Mouse (Mus musculus): ENCODE measurements around the gene Fam193a.

The Fam193a gene

DNA sequence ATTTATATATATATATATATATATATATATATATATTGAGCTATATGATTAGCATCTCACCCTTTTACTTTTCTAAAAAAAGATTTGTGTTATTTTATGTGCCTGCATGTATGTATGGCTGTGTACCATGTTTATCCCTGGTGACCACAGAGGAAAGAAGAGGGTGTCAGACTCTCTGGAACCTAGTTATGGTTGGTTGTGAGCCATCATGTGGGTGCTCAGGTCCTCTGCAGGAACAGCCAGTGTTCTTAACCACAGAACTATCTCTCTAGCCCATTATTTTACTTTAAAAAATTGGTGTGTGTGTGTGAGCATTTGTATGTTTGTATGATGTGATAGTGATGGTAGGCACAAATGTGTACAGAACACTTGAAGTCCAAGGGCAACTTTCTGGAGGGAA lies 9.1 kb downstream of the Fam193a start:
- ATAC-seq (ENCODE audit: insufficient number of reproducible peaks, low FRiP score, low TSS enrichment) = no peak

- ATAC-seq (ENCODE audit: insufficient number of reproducible peaks, low FRiP score, low TSS enrichment) = no peak
Measured at GRCm38 (mm10) chr5:34381700-34382099, 12.0 kb downstream of the Fam193a start.

GRCm38 (mm10) chr5:34385616-34386015 lies 15.9 kb downstream of the Fam193a start:
- ATAC-seq (ENCODE audit: insufficient number of reproducible peaks, low FRiP score, low TSS enrichment) = no peak

DNA sequence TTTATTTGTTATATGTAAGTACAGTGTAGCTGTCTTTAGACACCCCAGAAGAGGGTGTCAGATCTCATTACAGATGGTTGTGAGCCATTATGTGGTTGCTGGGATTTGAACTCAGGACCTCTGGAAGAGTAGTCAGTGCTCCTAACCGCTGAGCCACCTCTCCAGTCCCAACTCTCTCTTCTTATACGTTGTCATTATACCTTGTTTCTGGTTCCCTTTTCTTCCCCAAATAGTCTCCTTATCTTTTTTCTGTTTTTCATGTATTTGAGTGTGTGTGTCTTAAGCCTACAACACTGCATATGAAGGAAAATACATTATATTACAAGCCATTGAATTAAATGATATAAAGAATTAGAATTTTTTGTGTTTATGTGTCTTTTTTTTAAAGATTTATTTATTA lies 17.0 kb downstream of the Fam193a start:
- no peak for ATAC-seq (ENCODE audit: insufficient number of reproducible peaks, low FRiP score, low TSS enrichment)

DNA sequence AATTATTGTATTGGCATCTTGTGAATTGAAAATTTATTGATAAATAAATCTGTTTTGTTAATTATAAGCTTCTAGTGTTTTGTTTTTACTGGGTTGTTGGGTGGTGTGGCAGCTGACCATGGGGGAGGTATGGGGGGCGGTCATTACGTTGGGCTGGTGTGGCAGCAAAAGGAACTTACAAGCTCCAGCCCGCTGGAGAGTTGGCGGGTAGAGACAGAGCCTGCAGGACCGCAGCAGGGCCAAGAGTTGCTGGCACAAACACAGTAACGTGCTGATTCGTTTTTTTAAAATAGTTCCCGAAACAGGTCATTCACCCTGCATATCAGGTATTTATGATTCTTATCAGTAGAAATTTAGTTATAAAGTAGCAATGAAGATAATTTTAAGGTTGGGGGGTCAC lies 23.5 kb downstream of the Fam193a start:
- no peak for ATAC-seq (ENCODE audit: insufficient number of reproducible peaks, low FRiP score, low TSS enrichment)

GRCm38 (mm10) chr5:34395347-34395746 lies 25.6 kb downstream of the Fam193a start:
- ATAC-seq (ENCODE audit: insufficient number of reproducible peaks, low FRiP score, low TSS enrichment) = no peak

GRCm38 (mm10) chr5:34395850-34396540 lies 26.3 kb downstream of the Fam193a start:
- ATAC-seq (ENCODE audit: insufficient number of reproducible peaks, low FRiP score, low TSS enrichment) = no peak

GRCm38 (mm10) chr5:34397866-34398265 lies 28.1 kb downstream of the Fam193a start:
- no peak for ATAC-seq (ENCODE audit: insufficient number of reproducible peaks, low FRiP score, low TSS enrichment)

- 0 out of 2 replicates have a peak, but pooled peaks have one; percentile 31 for ATAC-seq (ENCODE audit: insufficient number of reproducible peaks, low FRiP score, low TSS enrichment)
Measured at GRCm38 (mm10) chr5:34398326-34398725, 28.6 kb downstream of the Fam193a start.

DNA sequence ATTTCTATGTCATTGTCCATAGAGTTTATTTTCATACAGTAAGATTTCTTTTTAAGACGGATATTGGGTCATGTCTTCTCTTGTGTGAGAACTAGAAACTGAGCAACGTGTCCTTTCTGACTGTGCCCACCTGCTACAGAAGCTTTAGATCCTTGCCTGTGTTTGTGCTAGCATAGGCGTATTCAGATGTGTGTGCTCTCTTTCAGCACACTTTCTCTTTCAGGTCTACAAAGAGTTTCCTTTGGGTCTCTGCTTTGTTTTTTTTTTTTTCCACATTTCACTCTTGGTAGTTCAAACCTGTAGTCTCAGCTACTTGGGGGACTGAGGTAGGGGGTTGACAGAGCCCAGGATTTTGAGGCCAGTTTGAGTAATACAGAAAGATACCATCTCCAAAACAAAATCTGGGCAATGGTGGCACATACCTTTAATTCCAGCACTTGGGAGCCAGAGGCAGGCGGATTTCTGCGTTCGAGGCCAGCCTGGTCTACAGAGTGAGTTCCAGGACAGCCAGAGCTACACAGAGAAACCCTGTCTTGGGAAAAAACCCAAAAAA lies 37.7 kb downstream of the Fam193a start:
- no peak for ATAC-seq (ENCODE audit: insufficient number of reproducible peaks, low FRiP score, low TSS enrichment)

DNA sequence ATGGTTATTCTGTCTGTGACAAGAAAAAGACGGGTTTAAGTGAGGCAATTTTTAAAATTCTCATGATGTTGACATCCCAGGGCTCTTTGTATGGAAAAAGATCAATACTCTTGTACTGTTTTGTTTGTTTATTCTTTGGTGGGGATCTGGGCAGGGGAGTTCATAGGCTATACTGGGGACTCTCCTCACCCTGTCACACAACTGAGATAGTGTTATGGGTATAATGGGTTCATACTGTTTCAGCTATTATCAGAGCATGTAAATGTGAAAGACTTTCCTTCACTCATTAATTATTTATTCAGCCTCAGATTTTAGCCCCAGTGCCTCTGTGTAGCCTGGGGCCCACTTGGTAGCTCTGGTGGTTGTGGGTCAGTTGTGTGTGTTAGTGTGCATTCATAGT lies 39.3 kb downstream of the Fam193a start:
- ATAC-seq (ENCODE audit: insufficient number of reproducible peaks, low FRiP score, low TSS enrichment) = no peak

- ATAC-seq (ENCODE audit: insufficient number of reproducible peaks, low FRiP score, low TSS enrichment) = no peak
Measured at GRCm38 (mm10) chr5:34410819-34411218, 41.1 kb downstream of the Fam193a start.

DNA sequence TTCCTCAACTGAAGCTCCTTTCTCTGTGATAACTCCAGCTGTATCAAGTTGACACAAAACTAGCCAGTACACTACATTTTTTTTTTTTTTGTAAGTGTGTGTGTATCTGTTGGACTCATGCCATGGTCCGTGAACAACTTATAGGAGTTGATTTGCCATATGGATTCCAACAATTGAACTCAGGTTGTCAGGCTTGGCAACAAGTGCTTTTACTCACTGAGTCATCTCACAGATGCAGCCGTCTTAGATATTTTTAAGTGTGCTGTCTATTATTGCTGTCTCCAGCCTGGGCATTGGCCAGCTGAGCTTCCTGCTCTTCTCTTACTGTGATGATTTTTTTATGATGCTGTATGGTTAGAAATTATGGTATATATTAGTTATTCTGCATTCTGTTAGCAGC lies 44.2 kb downstream of the Fam193a start:
- no peak for ATAC-seq (ENCODE audit: insufficient number of reproducible peaks, low FRiP score, low TSS enrichment)

- ATAC-seq (ENCODE audit: insufficient number of reproducible peaks, low FRiP score, low TSS enrichment) = no peak
Measured at GRCm38 (mm10) chr5:34417251-34418008, 47.7 kb downstream of the Fam193a start.

DNA sequence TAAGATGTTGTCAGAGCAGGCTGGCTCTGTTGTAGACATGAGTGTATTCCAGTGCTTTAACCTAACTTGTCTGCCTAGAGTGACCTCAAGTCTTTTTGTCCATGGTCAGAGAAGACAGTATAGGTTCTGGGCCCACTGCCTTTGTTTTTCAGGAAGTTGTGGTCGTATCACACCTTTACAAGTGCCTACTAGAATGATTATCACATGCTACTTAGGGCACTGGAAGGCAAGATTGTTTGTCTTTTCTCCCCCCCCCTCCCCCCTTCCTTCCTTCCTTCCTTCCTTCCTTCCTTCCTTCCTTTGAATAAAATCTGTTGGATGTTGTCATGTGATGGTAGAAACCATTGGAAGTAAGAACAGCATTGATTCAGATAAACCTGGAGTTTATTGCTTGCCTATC lies 49.5 kb downstream of the Fam193a start:
- no peak for ATAC-seq (ENCODE audit: insufficient number of reproducible peaks, low FRiP score, low TSS enrichment)

DNA sequence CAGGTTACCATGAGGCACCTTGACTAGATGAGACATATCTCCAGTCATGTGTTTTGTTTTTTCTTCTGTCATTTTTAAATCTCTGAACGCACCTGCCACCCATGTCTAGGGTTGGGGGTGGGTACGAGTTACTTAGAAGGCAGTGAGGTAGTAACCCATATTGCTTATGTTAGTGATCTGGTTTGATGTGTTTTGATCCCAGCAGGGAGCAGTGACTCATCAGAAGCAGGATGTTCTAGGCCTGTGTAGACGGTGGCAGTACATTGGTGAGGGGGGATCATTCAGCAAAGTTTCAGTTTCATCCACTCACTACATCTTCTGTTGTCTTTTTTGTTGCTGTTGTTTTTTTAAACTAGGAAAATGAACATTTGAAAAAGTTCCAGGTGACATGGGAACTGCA lies 61.0 kb downstream of the Fam193a start:
- no peak for ATAC-seq (ENCODE audit: insufficient number of reproducible peaks, low FRiP score, low TSS enrichment)

DNA sequence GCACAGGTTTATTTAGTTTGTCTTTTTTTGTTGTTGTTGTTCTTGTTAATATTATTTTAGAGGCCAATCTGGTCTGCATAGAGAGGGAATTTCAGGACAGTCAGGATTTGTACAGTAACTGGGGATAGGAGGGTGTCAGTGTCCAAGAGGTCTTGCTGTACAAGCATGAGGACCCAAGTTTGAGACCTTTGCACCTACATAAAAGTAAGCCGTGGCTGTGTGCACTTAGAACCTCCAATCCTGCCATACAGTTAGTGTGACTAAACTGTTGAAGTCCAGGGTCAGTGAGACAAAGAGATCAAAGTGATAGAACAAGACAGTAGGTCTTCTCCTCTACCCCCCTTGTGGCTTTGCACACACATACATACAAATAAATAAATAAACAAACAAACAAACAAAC lies 64.1 kb downstream of the Fam193a start:
- ATAC-seq (ENCODE audit: insufficient number of reproducible peaks, low FRiP score, low TSS enrichment) = no peak

DNA sequence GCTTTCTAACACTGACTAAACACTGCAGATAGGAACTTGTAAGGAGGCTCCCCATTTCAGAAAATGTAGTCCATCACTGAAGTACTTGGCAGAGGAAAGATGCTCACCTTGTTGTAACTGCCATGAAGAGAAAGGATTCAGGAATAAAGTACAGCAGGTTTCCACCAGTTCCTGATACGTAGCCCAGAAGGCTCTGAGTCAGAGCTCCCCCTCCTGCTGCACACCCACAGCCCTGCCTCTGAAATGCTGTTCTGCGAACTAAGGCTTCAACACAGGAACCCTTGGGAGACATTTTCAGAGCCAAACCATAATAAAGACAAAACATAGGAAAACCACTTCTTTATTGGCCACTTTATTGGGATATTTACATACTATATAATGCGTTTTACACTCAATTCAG lies 64.5 kb downstream of the Fam193a start:
- ATAC-seq (ENCODE audit: insufficient number of reproducible peaks, low FRiP score, low TSS enrichment) = no peak

GRCm38 (mm10) chr5:34438052-34438451 lies 68.3 kb downstream of the Fam193a start:
- no peak for ATAC-seq (ENCODE audit: insufficient number of reproducible peaks, low FRiP score, low TSS enrichment)

GRCm38 (mm10) chr5:34438659-34439058 lies 68.9 kb downstream of the Fam193a start:
- no peak for ATAC-seq (ENCODE audit: insufficient number of reproducible peaks, low FRiP score, low TSS enrichment)

GRCm38 (mm10) chr5:34439768-34440167 lies 70.0 kb downstream of the Fam193a start:
- no peak for ATAC-seq (ENCODE audit: insufficient number of reproducible peaks, low FRiP score, low TSS enrichment)

DNA sequence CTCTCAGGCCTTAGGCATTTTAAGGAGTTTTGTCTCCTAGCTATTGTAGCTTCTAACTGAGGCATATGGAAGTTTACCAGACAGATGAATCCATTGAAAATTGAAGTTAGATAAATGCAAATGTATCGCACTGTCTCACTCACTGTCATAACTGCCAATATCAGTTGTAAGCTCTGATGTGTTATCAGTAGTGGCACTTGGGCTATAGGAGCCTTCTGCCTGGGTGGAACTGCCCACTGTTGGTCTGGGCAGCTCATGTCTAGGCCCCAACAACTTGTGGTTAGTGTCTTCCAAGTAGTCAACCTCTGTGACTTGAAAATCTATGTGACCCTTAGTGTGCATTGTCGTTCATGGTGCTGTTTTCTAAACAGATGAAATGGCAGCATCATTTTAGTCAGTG lies 72.1 kb downstream of the Fam193a start:
- no peak for ATAC-seq (ENCODE audit: insufficient number of reproducible peaks, low FRiP score, low TSS enrichment)
